Mouse (Mus musculus) midbrain, embryonic 16.5 days (tissue): Measurements from ENCODE around the gene Fgf12. TPM values are rescaled to one million over a fixed set of nuclear protein-coding genes. Genes with fewer than 3 reads are reported as not detected.

Source experiments
- ATAC-seq: fragments of 200-750 bp; cut with Nextera tagmentation; 2 replicates; pipeline ENCODE4 v1.8.0; 2017; ENCODE audit warnings: moderate TSS enrichment
- H3K27ac ChIP-seq: fragments of 300-500 bp; sonication (generic); 2 replicates; pipeline ENCODE4 v1.5.1; 2014; ENCODE audit warnings: mild to moderate bottlenecking, low read length, mixed read lengths
- H3K27me3 ChIP-seq: fragments of 300-500 bp; sonication (generic); 2 replicates; pipeline ENCODE4 v1.6.1; 2014; ENCODE audit warnings: low read depth, low read length, mixed read lengths; ENCODE audit not compliant: control insufficient read depth, insufficient read depth
- H3K36me3 ChIP-seq: fragments of 300-500 bp; sonication (generic); 2 replicates; pipeline ENCODE4 v1.6.1; 2014; ENCODE audit warnings: mild to moderate bottlenecking, low read length, moderate library complexity, mixed read lengths; ENCODE audit not compliant: control insufficient read depth, insufficient read depth
- H3K4me1 ChIP-seq: fragments of 300-500 bp; sonication (generic); 2 replicates; pipeline ENCODE4 v1.6.1; 2014; ENCODE audit warnings: mild to moderate bottlenecking, low read length, mixed read lengths; ENCODE audit not compliant: control insufficient read depth, insufficient read depth
- H3K4me2 ChIP-seq: fragments of 300-500 bp; sonication (generic); 2 replicates; pipeline ENCODE4 v1.6.1; 2014; ENCODE audit warnings: mild to moderate bottlenecking, low read length, mixed read lengths
- H3K4me3 ChIP-seq: fragments of 300-500 bp; sonication (generic); 2 replicates; pipeline ENCODE4 v1.5.1; 2014; ENCODE audit warnings: low read depth, mild to moderate bottlenecking, low read length, moderate library complexity, mixed read lengths
- H3K9ac ChIP-seq: fragments of 300-500 bp; sonication (generic); 2 replicates; pipeline ENCODE4 v1.6.1; 2014; ENCODE audit warnings: low read depth, low read length, mixed read lengths
- H3K9me3 ChIP-seq: fragments of 300-500 bp; sonication (generic); replicated peaks from 2 replicates; pipeline ENCODE4 v1.6.1; 2014; ENCODE audit warnings: mild to moderate bottlenecking, low read length, mixed read lengths; ENCODE audit not compliant: control insufficient read depth, poor library complexity, severe bottlenecking
- WGBS: fragments of 180-500 bp; shearing (Covaris S2); extraction: QIAGEN DNeasy Blood & Tissue Kit; methylation state at CpG from one replicate; pipeline ENCODE4 v1.1.7; 2014; 5-methylcytosine and 5-hydroxymethylcytosine counted together
- polyA plus RNA-seq: library from polyadenylated mRNA; unstranded; fragments of >200 nt; fragmentation: Nextera tagmentation; extraction: Ambion mirVana; gene quantifications from 2 replicates; pipeline ENCODE4 v1.2.1, GENCODE M21; 2015

Fgf12 gene
- polyA plus RNA-seq, 1 experiment from 2014 or later: 47.5 TPM

DNA sequence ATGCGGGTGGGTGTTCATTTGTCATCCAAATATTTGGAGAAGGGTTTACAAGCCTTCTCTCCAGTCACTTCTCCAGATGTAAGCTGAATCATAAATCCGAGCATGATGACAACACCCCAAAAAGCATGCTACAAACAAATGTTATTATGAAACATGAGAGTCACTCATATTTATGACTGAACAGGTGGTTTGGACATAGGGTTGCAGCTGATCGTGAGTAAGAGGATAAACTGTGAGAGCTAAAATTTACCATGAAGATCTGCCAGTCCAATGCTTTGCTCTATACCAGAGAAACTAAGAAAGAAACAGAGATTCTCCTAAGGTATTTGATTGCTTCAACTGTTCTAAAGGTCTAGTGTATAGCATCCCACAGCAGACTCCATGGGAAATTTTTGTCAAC is 56.0 kb downstream of the Fgf12 start:
- H3K27ac ChIP-seq: no peak overlapping the region
- H3K4me1 ChIP-seq: peaks cover 3% of the 10 kb centered on the region; the same call in 1 of the 2 replicates
- no peak overlapping the region for H3K4me3 ChIP-seq
- no peaks in the 10 kb centered on the region for H3K9me3 ChIP-seq
- no peak overlapping the region for H3K4me2 ChIP-seq
- no peaks in the 10 kb centered on the region for H3K36me3 ChIP-seq
- ATAC-seq: no peak
- no peak overlapping the region for H3K9ac ChIP-seq
- WGBS: 87% methylated on average over 3 of the region's 3 CpGs
- H3K27me3 ChIP-seq: no peaks in the 10 kb centered on the region

DNA sequence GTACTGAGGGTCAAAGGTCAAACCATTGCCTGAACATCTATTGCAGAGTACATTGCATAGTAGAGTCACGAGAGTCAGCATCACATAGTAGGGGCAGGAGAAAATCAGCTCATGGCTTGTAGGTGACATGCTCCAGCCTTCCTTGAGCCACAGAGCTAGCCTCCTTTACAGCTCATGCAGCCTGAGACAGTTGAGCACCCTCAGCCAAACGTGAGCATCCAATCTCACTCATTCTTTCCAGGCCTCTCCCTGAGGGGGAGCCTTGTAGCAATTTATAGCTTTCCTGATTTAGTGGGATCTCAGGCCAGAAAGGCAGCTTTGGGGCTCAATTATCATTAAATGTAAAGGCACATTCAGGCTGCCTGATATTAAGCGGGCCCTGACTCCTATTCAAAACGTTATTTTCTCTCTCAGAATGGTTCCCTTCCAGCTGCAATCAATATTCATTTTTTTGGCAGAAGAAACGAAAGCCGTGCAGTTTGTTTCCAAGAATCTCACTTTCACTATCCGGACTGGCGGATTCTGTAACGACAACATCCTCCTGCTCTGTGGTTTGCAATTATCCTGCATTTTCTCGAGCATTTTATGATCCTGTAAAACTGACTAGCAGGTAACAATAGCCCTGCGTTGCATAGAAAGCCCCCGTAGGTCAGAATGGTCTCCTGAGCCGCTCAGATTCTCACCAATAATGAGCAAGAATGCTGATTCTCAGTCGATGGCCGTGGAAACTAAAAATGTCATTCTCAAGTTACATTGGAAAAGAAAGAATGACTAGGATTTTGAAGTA is 58.6 kb downstream of the Fgf12 start:
- no peaks in the 10 kb centered on the region for H3K36me3 ChIP-seq
- H3K4me1 ChIP-seq: peaks cover 3% of the 10 kb centered on the region; the same call in 1 of the 2 replicates
- WGBS: 56% methylated on average over 15 of the region's 15 CpGs
- H3K9ac ChIP-seq: no peak overlapping the region
- peak overlapping the region; percentile 55 for H3K27ac ChIP-seq
- no peak overlapping the region for H3K4me3 ChIP-seq
- H3K27me3 ChIP-seq: no peaks in the 10 kb centered on the region
- 0 out of 2 replicates have a peak overlapping the region, but pooled peaks have one; percentile 9 for H3K4me2 ChIP-seq
- H3K9me3 ChIP-seq: no peaks in the 10 kb centered on the region
- no peak for ATAC-seq

DNA sequence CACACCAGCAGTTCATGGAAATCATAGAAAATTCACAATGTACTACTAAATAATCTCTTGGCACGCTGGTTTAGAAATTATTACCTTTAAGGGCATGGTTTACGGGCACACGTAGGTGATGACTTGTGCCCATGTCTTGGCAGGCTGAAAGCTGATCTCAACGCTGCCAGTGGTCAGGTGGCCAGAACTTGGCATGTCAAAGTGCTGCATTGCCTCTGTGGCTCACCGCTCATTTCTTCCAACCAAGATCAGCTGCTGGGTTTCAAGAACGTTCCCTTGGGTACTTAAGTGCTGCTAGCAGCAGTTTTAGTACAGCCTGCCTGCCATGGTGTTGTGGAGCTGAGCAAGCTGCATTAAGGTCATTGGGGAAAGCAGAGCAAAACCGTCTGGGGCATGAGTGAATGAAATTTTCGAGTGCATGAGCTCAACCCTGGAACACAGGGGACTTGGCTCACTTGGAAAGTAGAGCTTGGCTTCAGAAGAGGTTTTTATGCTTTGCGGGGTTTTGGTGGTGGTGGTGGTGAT is 63.9 kb downstream of the Fgf12 start:
- H3K9me3 ChIP-seq: no peaks in the 10 kb centered on the region
- H3K27me3 ChIP-seq: no peaks in the 10 kb centered on the region
- no peak overlapping the region for H3K27ac ChIP-seq

DNA sequence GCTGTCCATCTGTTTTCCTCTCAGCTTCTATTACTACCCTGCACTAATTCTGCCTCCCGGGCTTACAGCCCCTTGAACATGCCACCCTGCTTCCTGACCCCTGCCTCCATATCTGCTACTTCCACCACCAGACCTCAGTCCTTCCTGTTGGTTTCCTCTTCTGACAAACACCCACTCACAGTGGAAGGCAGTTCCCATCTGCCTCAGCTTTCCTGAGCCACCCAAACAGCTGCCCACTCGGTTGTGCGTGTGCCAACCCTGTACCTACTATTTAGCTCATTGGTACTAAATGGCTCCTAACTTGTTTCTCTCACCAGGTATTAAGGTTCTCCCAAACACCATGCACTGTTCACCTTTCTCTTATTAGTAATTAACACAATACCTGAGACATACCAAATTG is 71.2 kb downstream of the Fgf12 start:
- no peak overlapping the region for H3K9ac ChIP-seq
- no peak for ATAC-seq
- no peaks in the 10 kb centered on the region for H3K27me3 ChIP-seq
- no peaks in the 10 kb centered on the region for H3K4me1 ChIP-seq
- H3K4me2 ChIP-seq: no peak overlapping the region
- 94% methylated on average over 3 of the region's 3 CpGs for WGBS
- no peaks in the 10 kb centered on the region for H3K36me3 ChIP-seq
- no peaks in the 10 kb centered on the region for H3K9me3 ChIP-seq
- no peak overlapping the region for H3K27ac ChIP-seq
- no peak overlapping the region for H3K4me3 ChIP-seq

More for the DNA sequence above, 63.9 kb downstream of the Fgf12 start:
- ATAC-seq: no peak
- H3K4me2 ChIP-seq: no peak overlapping the region
- H3K36me3 ChIP-seq: no peaks in the 10 kb centered on the region
- H3K4me1 ChIP-seq: peaks cover under 1% of the 10 kb centered on the region; the same call in 1 of the 2 replicates
- 91% methylated on average over 9 of the region's 9 CpGs for WGBS
- H3K4me3 ChIP-seq: no peak overlapping the region
- H3K9ac ChIP-seq: no peak overlapping the region

DNA sequence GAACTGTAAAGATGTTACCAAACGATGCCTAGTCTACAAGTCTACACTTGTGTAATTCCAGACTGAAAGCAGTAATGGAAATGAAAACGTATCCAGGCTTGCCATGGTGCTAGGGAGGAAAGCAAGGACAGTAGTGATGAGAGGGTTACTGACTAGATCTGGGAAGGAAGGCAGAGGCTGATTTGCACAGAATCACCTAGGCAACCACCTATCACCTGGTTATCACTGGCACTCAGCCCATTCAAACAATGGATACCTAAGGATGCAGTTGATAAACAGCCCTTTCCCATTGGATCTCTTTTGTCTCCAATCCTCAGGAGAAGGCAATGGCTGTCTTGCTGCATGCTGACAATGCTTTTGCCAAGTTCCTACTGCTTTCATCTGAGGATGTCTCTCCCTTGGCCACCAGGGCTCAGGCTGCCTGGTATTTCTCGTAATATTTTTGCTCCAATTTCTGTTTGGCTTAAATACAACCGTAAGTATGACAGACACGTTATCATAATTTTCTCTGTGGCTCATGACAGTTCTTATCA is 84.0 kb downstream of the Fgf12 start:
- H3K9me3 ChIP-seq: no peaks in the 10 kb centered on the region
- no peak overlapping the region for H3K4me2 ChIP-seq
- H3K27me3 ChIP-seq: no peaks in the 10 kb centered on the region
- H3K36me3 ChIP-seq: no peaks in the 10 kb centered on the region
- no peak overlapping the region for H3K9ac ChIP-seq
- H3K4me3 ChIP-seq: no peak overlapping the region
- no peaks in the 10 kb centered on the region for H3K4me1 ChIP-seq
- H3K27ac ChIP-seq: no peak overlapping the region
- 82% methylated on average over 5 of the region's 5 CpGs for WGBS
- peak; percentile 79 for ATAC-seq

DNA sequence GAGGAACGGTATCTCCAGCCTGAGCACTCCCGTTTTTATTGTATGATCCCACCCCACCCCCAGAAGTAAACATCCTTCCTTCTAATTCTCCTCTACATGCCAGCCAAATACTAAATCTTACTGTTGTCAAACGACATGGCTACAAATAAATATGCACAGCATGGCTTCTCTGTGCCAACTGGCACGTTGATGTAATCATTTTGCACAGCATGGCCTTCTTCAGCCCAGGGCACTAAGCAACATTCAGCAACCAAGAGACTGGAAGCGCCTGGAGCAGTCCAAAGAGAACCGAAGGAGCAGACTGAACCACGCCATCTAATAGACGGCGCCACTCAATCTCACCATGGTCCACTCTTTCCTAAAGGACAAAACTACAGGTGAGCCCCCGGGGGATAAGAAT is 100.2 kb downstream of the Fgf12 start:
- ATAC-seq: no peak
- 89% methylated on average over 10 of the region's 10 CpGs for WGBS
- Histone ChIP-seq H3K4me2 (no peak overlapping the region), H3K36me3 (no peaks in the 10 kb centered on the region), H3K27me3 (no peaks in the 10 kb centered on the region), H3K4me3 (no peak overlapping the region), H3K9me3 (no peaks in the 10 kb centered on the region), H3K4me1 (peaks cover 6% of the 10 kb centered on the region), H3K27ac (no peak overlapping the region), H3K9ac (no peak overlapping the region)

DNA sequence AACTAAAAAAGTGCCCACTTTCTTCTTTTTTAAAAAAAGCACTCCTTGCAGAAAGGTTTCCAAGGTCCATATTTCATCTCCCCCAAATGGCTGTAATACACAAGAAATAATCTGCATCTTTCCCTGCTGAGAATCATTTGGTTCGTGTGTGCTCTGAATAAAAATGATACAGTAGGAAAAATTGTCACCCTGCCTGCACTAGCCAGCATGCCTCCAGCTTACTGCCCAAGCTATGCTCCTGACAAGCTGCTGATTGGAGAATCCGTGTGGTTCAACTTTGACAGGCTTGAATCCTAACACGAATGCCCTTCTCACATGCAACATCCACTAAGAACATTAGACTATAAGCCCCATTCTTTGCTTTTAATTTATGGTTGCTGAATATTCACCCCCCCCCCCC is 102.3 kb downstream of the Fgf12 start:
- ATAC-seq: no peak
- H3K36me3 ChIP-seq: no peaks in the 10 kb centered on the region
- 42% methylated on average over 3 of the region's 3 CpGs for WGBS

DNA sequence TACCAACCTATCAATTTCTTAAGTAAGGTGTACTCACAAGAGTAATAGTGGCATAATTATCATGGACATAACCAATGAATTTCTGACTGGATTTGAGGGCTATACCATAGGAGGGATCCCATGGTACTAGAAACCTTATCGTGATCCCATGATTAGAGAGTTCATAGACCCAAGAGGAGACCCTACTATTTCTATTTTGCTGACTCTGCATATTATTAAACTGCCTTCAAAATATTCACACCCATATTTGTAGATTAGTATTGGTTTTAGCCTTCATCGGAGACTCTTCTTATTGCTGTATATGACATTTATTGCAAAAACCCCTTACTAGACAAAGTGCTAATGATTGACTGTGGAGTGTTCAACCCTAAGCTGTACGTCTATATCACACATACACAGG is 107.8 kb downstream of the Fgf12 start:
- WGBS: 94% methylated on average over 3 of the region's 3 CpGs
- Histone ChIP-seq H3K9ac (no peak overlapping the region), H3K36me3 (no peaks in the 10 kb centered on the region), H3K4me1 (no peaks in the 10 kb centered on the region; the same call in 1 of the 2 replicates), H3K4me3 (no peak overlapping the region), H3K4me2 (no peak overlapping the region), H3K27ac (no peak overlapping the region), H3K27me3 (no peaks in the 10 kb centered on the region), H3K9me3 (no peaks in the 10 kb centered on the region)
- no peak for ATAC-seq

More for the DNA sequence above, 102.3 kb downstream of the Fgf12 start:
- H3K4me1 ChIP-seq: peaks cover 6% of the 10 kb centered on the region
- H3K9me3 ChIP-seq: no peaks in the 10 kb centered on the region
- H3K4me2 ChIP-seq: no peak overlapping the region
- no peak overlapping the region for H3K9ac ChIP-seq
- no peaks in the 10 kb centered on the region for H3K27me3 ChIP-seq
- 0 out of 2 replicates have a peak overlapping the region, but pooled peaks have one; percentile 38 for H3K27ac ChIP-seq
- H3K4me3 ChIP-seq: no peak overlapping the region

DNA sequence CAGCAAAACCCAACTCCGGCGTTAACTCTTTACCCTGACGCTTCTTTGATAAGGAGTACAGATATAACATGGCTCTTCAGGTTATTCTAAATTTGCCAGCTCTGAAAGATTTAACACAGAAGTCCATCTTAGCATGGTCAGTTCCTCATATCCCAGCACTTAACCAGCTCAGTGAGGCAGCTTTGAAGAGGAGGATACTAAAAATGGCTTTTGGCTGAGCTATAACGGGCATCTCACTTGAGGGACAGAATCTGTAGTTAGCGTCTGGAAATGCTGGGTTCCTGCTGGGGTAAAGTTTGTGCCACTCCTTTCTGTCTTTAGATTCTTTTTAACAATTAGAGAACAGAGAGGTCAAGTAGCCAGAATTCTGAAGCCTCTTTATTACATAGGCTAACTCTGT is 121.1 kb downstream of the Fgf12 start:
- Histone ChIP-seq H3K4me2 (no peak overlapping the region), H3K9ac (no peak overlapping the region), H3K27me3 (no peaks in the 10 kb centered on the region), H3K9me3 (no peaks in the 10 kb centered on the region), H3K36me3 (no peaks in the 10 kb centered on the region), H3K27ac (no peak overlapping the region), H3K4me1 (no peaks in the 10 kb centered on the region), H3K4me3 (no peak overlapping the region)
- no peak for ATAC-seq
- 78% methylated on average over 5 of the region's 5 CpGs for WGBS
